ENCODE assay signal across 1 mouse cellular context in the genomic region with DNA sequence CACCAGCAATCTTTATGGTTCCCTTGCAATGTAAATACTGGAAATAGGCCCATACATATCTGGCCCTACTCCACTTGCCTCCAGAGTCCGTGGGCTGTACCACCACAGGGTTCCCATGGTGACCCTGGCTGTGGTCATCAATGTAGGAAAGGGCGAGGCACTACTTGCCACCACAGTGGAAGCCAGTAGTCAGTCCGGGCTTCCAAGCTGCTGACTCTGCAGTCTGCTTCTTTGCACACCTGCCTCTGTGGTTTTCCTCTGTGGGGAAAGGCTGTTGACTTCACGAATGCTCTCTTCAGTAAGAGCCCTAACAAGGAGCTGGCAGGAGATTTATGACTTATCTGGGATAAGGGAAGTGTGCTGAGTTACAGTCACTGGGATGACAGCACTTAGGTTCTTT.
TF ChIP-seq lines count a peak whose summit lies in the region.

No protein-coding gene starts in this region.

TF ChIP-seq in CH12.LX, 34 proteins besides CTCF, POLR2A, EP300 and RAD21 (continued from another document):
- peak; percentile 85 for TF ChIP-seq MAFK (IDR thresholded peaks at IDR 0.05; ENCODE audit: insufficient replicate concordance, low read length)
